Mouse (Mus musculus) forebrain, embryonic 11.5 days (tissue): ENCODE results near the gene 4930451I11Rik. TPM values are rescaled to one million over a fixed set of nuclear protein-coding genes. Genes with fewer than 3 reads are reported as not detected.

ENCODE experiments used
- ATAC-seq: fragments of 200-750 bp; cut with Nextera tagmentation; replicated peaks from 2 replicates; pipeline ENCODE4 v1.8.0; 2017; ENCODE audit warnings: moderate TSS enrichment; ENCODE audit not compliant: low FRiP score
- DNase-seq: peaks from one replicate; pipeline ENCODE4 v3.0.0-alpha.2; 2017; ENCODE audit warnings: low spot score
- H3K27ac ChIP-seq: fragments of 300-500 bp; sonication (generic); 2 replicates; pipeline ENCODE4 v1.5.1; 2014; ENCODE audit warnings: low read depth, low read length
- H3K27me3 ChIP-seq: fragments of 300-500 bp; sonication (generic); 2 replicates; pipeline ENCODE4 v1.6.1; 2014; ENCODE audit warnings: mild to moderate bottlenecking, low read length, mixed read lengths; ENCODE audit not compliant: control insufficient read depth, insufficient read depth
- H3K36me3 ChIP-seq: fragments of 300-500 bp; sonication (generic); 2 replicates; pipeline ENCODE4 v1.6.1; 2014; ENCODE audit warnings: mild to moderate bottlenecking, low read length, moderate library complexity, mixed read lengths; ENCODE audit not compliant: control insufficient read depth, insufficient read depth
- H3K4me1 ChIP-seq: fragments of 300-500 bp; sonication (generic); replicated peaks from 2 replicates; pipeline ENCODE4 v1.6.1; 2014; ENCODE audit warnings: low read length, mixed read lengths; ENCODE audit not compliant: control insufficient read depth, insufficient read depth
- H3K4me2 ChIP-seq: fragments of 300-500 bp; sonication (generic); 2 replicates; pipeline ENCODE4 v1.6.1; 2014; ENCODE audit warnings: low read depth, mild to moderate bottlenecking, low read length, moderate library complexity, mixed read lengths; ENCODE audit not compliant: severe bottlenecking
- H3K4me3 ChIP-seq: fragments of 300-500 bp; sonication (generic); 2 replicates; pipeline ENCODE4 v1.5.1; 2014; ENCODE audit warnings: low read depth, low read length
- H3K9ac ChIP-seq: fragments of 300-500 bp; sonication (generic); 2 replicates; pipeline ENCODE4 v1.6.1; 2014; ENCODE audit warnings: low read length
- H3K9me3 ChIP-seq: fragments of 300-500 bp; sonication (generic); 2 replicates; pipeline ENCODE4 v1.6.1; 2016; ENCODE audit warnings: low read length, mixed read lengths; ENCODE audit not compliant: control insufficient read depth
- WGBS: fragments of 180-500 bp; shearing (Covaris S2); extraction: QIAGEN DNeasy Blood & Tissue Kit; methylation state at CpG from one replicate; pipeline ENCODE4 v1.1.7; 2014; 5-methylcytosine and 5-hydroxymethylcytosine counted together
- polyA plus RNA-seq: library from polyadenylated mRNA; unstranded; fragments of >200 nt; fragmentation: Nextera tagmentation; extraction: Ambion mirVana; gene quantifications from 2 replicates; pipeline ENCODE4 v1.2.1, GENCODE M21; 2014

4930451I11Rik gene
- polyA plus RNA-seq, 1 experiment from 2014 or later, result not detected

- H3K36me3 ChIP-seq, result peaks cover 8% of the 10 kb centered on the region; the same call in 1 of the 2 replicates
These were observed 35.8 kb downstream of the 4930451I11Rik start for GRCm38 (mm10) chr7:126795387-126796317.

GRCm38 (mm10) chr7:126794271-126794605 lies 37.2 kb downstream of the 4930451I11Rik start:
- Histone ChIP-seq H3K9me3 (no peaks in the 10 kb centered on the region), H3K27ac (no peak overlapping the region), H3K9ac (no peak overlapping the region), H3K36me3 (peaks cover 11% of the 10 kb centered on the region; the same call in 1 of the 2 replicates), H3K4me1 (peaks cover 21% of the 10 kb centered on the region), H3K4me2 (no peak overlapping the region), H3K27me3 (no peaks in the 10 kb centered on the region), H3K4me3 (no peak overlapping the region)
- DNase-seq (no peak), ATAC-seq (no peak)
- 74% methylated on average over 4 of the region's 4 CpGs for WGBS

More at GRCm38 (mm10) chr7:126795387-126796317, 35.8 kb downstream of the 4930451I11Rik start:
- Histone ChIP-seq H3K9ac (no peak overlapping the region), H3K27me3 (no peaks in the 10 kb centered on the region), H3K4me2 (no peak overlapping the region), H3K9me3 (no peaks in the 10 kb centered on the region), H3K4me3 (no peak overlapping the region), H3K27ac (no peak overlapping the region), H3K4me1 (peaks cover 29% of the 10 kb centered on the region)
- ATAC-seq (no peak), DNase-seq (no peak)
- WGBS, result 82% methylated on average over 16 of the region's 16 CpGs

- 76% methylated on average over 4 of the region's 4 CpGs for WGBS
- no peak overlapping the region for H3K4me2 ChIP-seq
- ATAC-seq, result no peak
- H3K9me3 ChIP-seq, result no peaks in the 10 kb centered on the region
- H3K27me3 ChIP-seq, result no peaks in the 10 kb centered on the region
- H3K9ac ChIP-seq, result no peak overlapping the region
- no peak for DNase-seq
- H3K27ac ChIP-seq, result no peak overlapping the region
- H3K36me3 ChIP-seq, result peaks cover 16% of the 10 kb centered on the region; the same call in 1 of the 2 replicates
- H3K4me3 ChIP-seq, result no peak overlapping the region
- H3K4me1 ChIP-seq, result peaks cover 21% of the 10 kb centered on the region
These were observed 37.8 kb downstream of the 4930451I11Rik start for GRCm38 (mm10) chr7:126793456-126794270.

- no peaks in the 10 kb centered on the region for H3K27me3 ChIP-seq
- peak overlapping the region; percentile 93 for H3K27ac ChIP-seq
- H3K4me2 ChIP-seq, result peak overlapping the region; percentile 56
- H3K9ac ChIP-seq, result peak overlapping the region; percentile 84
- H3K4me1 ChIP-seq, result peaks cover 18% of the 10 kb centered on the region
- H3K36me3 ChIP-seq, result peaks cover 17% of the 10 kb centered on the region; the same call in 1 of the 2 replicates
- H3K4me3 ChIP-seq, result peak overlapping the region; percentile 64
- 30% methylated on average over 11 of the region's 11 CpGs for WGBS
- DNase-seq (no peak), ATAC-seq (peak; percentile 44)
- no peaks in the 10 kb centered on the region for H3K9me3 ChIP-seq
These were observed 38.6 kb downstream of the 4930451I11Rik start for GRCm38 (mm10) chr7:126792721-126793443.

- Histone ChIP-seq H3K27me3 (no peaks in the 10 kb centered on the region), H3K36me3 (peaks cover 22% of the 10 kb centered on the region; the same call in 1 of the 2 replicates), H3K4me3 (peak within 1 kb of the TSS; percentile 64), H3K27ac (peak within 1 kb of the TSS; percentile 93), H3K9ac (peak within 1 kb of the TSS; percentile 84), H3K4me2 (peak within 1 kb of the TSS; percentile 56), H3K9me3 (no peaks in the 10 kb centered on the region), H3K4me1 (peaks cover 10% of the 10 kb centered on the region)
- ATAC-seq (peak; percentile 95), DNase-seq (peak; percentile 98)
- under 1% methylated on average over 81 of the region's 83 CpGs for WGBS
These were observed 39.4 kb downstream of the 4930451I11Rik start, which contains the start of gene Ppp4c for GRCm38 (mm10) chr7:126791851-126792720. Gene Ppp4c, minus strand, starts transcription at chr7:126792496.

- WGBS, result 85% methylated on average over 4 of the region's 4 CpGs
- Histone ChIP-seq H3K9ac (no peak overlapping the region), H3K4me3 (no peak overlapping the region), H3K27me3 (no peaks in the 10 kb centered on the region), H3K27ac (no peak overlapping the region), H3K4me2 (no peak overlapping the region), H3K36me3 (peaks cover 28% of the 10 kb centered on the region), H3K4me1 (peaks cover 2% of the 10 kb centered on the region; the same call in 1 of the 2 replicates), H3K9me3 (no peaks in the 10 kb centered on the region)
- ATAC-seq (no peak), DNase-seq (no peak)
These were observed 42.3 kb downstream of the 4930451I11Rik start for GRCm38 (mm10) chr7:126789141-126789540.

- no peak for DNase-seq
- WGBS, result 92% methylated on average over 14 of the region's 14 CpGs
- H3K27ac ChIP-seq, result no peak overlapping the region
These were observed 45.3 kb downstream of the 4930451I11Rik start for GRCm38 (mm10) chr7:126786142-126786541.

More at GRCm38 (mm10) chr7:126786142-126786541, 45.3 kb downstream of the 4930451I11Rik start:
- Histone ChIP-seq H3K4me1 (peaks cover 6% of the 10 kb centered on the region), H3K9ac (no peak overlapping the region), H3K4me3 (no peak overlapping the region), H3K36me3 (peaks cover 28% of the 10 kb centered on the region), H3K4me2 (no peak overlapping the region), H3K9me3 (no peaks in the 10 kb centered on the region), H3K27me3 (no peaks in the 10 kb centered on the region)
- no peak for ATAC-seq
